ENCODE assay signal across 15 mouse cellular contexts in the genomic region with DNA sequence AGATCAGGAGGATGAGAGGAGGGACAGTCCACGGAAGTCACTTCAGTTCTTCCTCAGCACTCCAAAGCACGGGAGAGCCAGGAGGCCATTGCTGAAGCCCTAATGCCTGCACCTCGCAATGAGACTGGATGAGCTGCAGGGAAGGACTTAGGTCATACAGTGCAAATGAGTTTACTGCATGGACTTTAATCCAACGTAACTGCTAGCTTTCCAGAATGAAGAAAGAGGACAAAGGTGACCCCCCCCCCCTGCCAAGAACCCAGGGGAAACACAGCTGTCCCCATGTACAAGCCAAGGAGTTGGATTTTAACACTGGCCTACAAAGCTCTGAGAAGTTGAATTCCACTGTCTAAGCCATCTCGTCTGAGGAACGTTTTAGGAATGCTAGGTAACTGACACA. TPM values are rescaled to one million over a fixed set of nuclear protein-coding genes. Genes with fewer than 3 reads are reported as not detected.
DNase-seq lines count a peak whose midpoint lies in the region; ATAC-seq and TF ChIP-seq lines count a peak whose summit lies in the region.
"Had no signal": no experiment of that assay in that cellular context is flagged by ENCODE, and none has a peak within 500 bp of the region (broad histone marks: within the 10 kb centered on the region; RNA-seq: fewer than 3 reads in every experiment).

No protein-coding gene starts in this region.

- H3K9me3 ChIP-seq in heart, embryonic 10.5 days = no peaks in the 10 kb centered on the region
- no peaks in the 10 kb centered on the region for H3K9me3 ChIP-seq in stomach, embryonic 15.5 days
- no peaks in the 10 kb centered on the region for H3K9me3 ChIP-seq in stomach, postnatal 0 days (ENCODE audit: control insufficient read depth, low read length)
- no peaks in the 10 kb centered on the region for H3K9me3 ChIP-seq in forebrain, embryonic 16.5 days (ENCODE audit: control insufficient read depth, low read length)
- H3K9me3 ChIP-seq in forebrain, embryonic 10.5 days = no peaks in the 10 kb centered on the region
- H3K9me3 ChIP-seq: forebrain, embryonic 13.5 days; heart, embryonic 13.5 days; hindbrain, embryonic 13.5 days; megakaryocyte, embryonic 14.5 days; neural tube, embryonic 13.5 days had no signal

- peaks cover 34% of the 10 kb centered on the region for H3K36me3 ChIP-seq in heart, embryonic 10.5 days
- H3K36me3 ChIP-seq in stomach, embryonic 15.5 days = peaks cover 13% of the 10 kb centered on the region; the same call in 1 of the 2 replicates
- peaks cover 2% of the 10 kb centered on the region; the same call in 1 of the 2 replicates for H3K36me3 ChIP-seq in stomach, postnatal 0 days (ENCODE audit: control insufficient read depth, insufficient read depth, low read length)
- 0 out of 2 replicates have a peak, but pooled peaks cover 3% of the 10 kb centered on the region for H3K36me3 ChIP-seq in forebrain, embryonic 16.5 days (ENCODE audit: control insufficient read depth, insufficient read depth)
- H3K36me3 ChIP-seq in forebrain, embryonic 10.5 days (replicated peaks) = peaks cover 46% of the 10 kb centered on the region

- no peak overlapping the region for H3K9ac ChIP-seq in stomach, embryonic 15.5 days
- H3K9ac ChIP-seq in stomach, postnatal 0 days (ENCODE audit: low read length) = no peak overlapping the region
- no peak overlapping the region for H3K9ac ChIP-seq in forebrain, embryonic 16.5 days (replicated peaks; ENCODE audit: low read depth, low read length)
- H3K9ac ChIP-seq: forebrain, embryonic 13.5 days; heart, embryonic 13.5 days; hindbrain, embryonic 13.5 days; neural tube, embryonic 13.5 days had no signal

- intact Hi-C loops in heart, postnatal 36 days (cut with DNase I) = no loop called here

- H3K4me2 ChIP-seq in stomach, embryonic 15.5 days = no peak overlapping the region
- H3K4me2 ChIP-seq in stomach, postnatal 0 days (replicated peaks; ENCODE audit: low read depth) = no peak overlapping the region
- no peak overlapping the region for H3K4me2 ChIP-seq in forebrain, embryonic 16.5 days (ENCODE audit: low read length)
- H3K4me2 ChIP-seq: forebrain, embryonic 13.5 days; heart, embryonic 13.5 days; hindbrain, embryonic 13.5 days; neural tube, embryonic 13.5 days had no signal

- WGBS in heart, embryonic 10.5 days = 62% methylated on average over 6 of the region's 6 CpGs
- WGBS in stomach, embryonic 15.5 days = 66% methylated on average over 6 of the region's 6 CpGs
- 61% methylated on average over 6 of the region's 6 CpGs for WGBS in stomach, postnatal 0 days
- 73% methylated on average over 6 of the region's 6 CpGs for WGBS in forebrain, embryonic 16.5 days
- WGBS in forebrain, embryonic 10.5 days = 84% methylated on average over 6 of the region's 6 CpGs

- no peak overlapping the region for H3K4me3 ChIP-seq in heart, embryonic 10.5 days
- H3K4me3 ChIP-seq in stomach, embryonic 15.5 days (replicated peaks) = no peak overlapping the region
- no peak overlapping the region for H3K4me3 ChIP-seq in stomach, postnatal 0 days (ENCODE audit: low read depth, low read length)
- no peak overlapping the region for H3K4me3 ChIP-seq in forebrain, embryonic 16.5 days (replicated peaks; ENCODE audit: low read length)
- no peak overlapping the region for H3K4me3 ChIP-seq in forebrain, embryonic 10.5 days
- H3K4me3 ChIP-seq: forebrain, embryonic 13.5 days; heart, embryonic 13.5 days; hindbrain, embryonic 13.5 days; layer of hippocampus, adult 2 months; megakaryocyte, embryonic 14.5 days; neural tube, embryonic 13.5 days had no signal

- TF ChIP-seq EP300 in stomach, postnatal 0 days (optimal IDR thresholded peaks at IDR 0.05) = no peak

- no peak for DNase-seq in heart, embryonic 10.5 days (ENCODE audit: low spot score)
- DNase-seq in heart, postnatal 36 days = no peak
- DNase-seq in stomach, postnatal 0 days (ENCODE audit: low spot score) = no peak
- DNase-seq in kidney, postnatal 36 days = peak; percentile 63 to 74
- DNase-seq in thymus, postnatal 10 days (ENCODE audit: low spot score in 2 of 2) = no peak
- DNase-seq in forebrain, embryonic 10.5 days (ENCODE audit: extremely low spot score, low spot score) = no peak
- DNase-seq: adrenal gland, postnatal 14 days had no signal

- TF ChIP-seq CTCF in stomach, postnatal 0 days (IDR thresholded peaks at IDR 0.05; ENCODE audit: low read depth) = no peak

- peaks cover 29% of the 10 kb centered on the region for H3K4me1 ChIP-seq in heart, embryonic 10.5 days
- peaks cover 11% of the 10 kb centered on the region; the same call in 1 of the 2 replicates for H3K4me1 ChIP-seq in stomach, embryonic 15.5 days
- H3K4me1 ChIP-seq in stomach, postnatal 0 days (replicated peaks; ENCODE audit: control insufficient read depth, insufficient read depth) = no peaks in the 10 kb centered on the region
- H3K4me1 ChIP-seq in forebrain, embryonic 16.5 days (replicated peaks; ENCODE audit: control insufficient read depth, insufficient read depth, low read length) = no peaks in the 10 kb centered on the region
- peaks cover 7% of the 10 kb centered on the region for H3K4me1 ChIP-seq in forebrain, embryonic 10.5 days
- H3K4me1 ChIP-seq: forebrain, embryonic 13.5 days had no signal

- peak overlapping the region; percentile 36; the same call in 1 of the 2 replicates for H3K27ac ChIP-seq in heart, embryonic 10.5 days
- H3K27ac ChIP-seq in stomach, embryonic 15.5 days = 0 out of 2 replicates have a peak overlapping the region, but pooled peaks have one; percentile 35
- no peak overlapping the region for H3K27ac ChIP-seq in stomach, postnatal 0 days (replicated peaks)
- H3K27ac ChIP-seq in forebrain, embryonic 16.5 days (ENCODE audit: low read length) = no peak overlapping the region
- no peak overlapping the region for H3K27ac ChIP-seq in forebrain, embryonic 10.5 days
- H3K27ac ChIP-seq: forebrain, embryonic 13.5 days; heart, embryonic 13.5 days; hindbrain, embryonic 13.5 days; layer of hippocampus, adult 2 months; neural tube, embryonic 13.5 days had no signal

- peak; percentile 33; the same call in 1 of the 2 replicates for ATAC-seq in stomach, embryonic 15.5 days (ENCODE audit: insufficient read depth, low FRiP score, low read depth)
- no peak for ATAC-seq in stomach, postnatal 0 days (ENCODE audit: low FRiP score, low TSS enrichment)
- ATAC-seq in forebrain, embryonic 16.5 days = no peak
- ATAC-seq: forebrain, embryonic 13.5 days had no signal

- no peaks in the 10 kb centered on the region for H3K27me3 ChIP-seq in heart, embryonic 10.5 days (ENCODE audit: insufficient read depth, poor library complexity, severe bottlenecking)
- H3K27me3 ChIP-seq in stomach, embryonic 15.5 days (replicated peaks) = no peaks in the 10 kb centered on the region
- no peaks in the 10 kb centered on the region for H3K27me3 ChIP-seq in stomach, postnatal 0 days (ENCODE audit: control insufficient read depth, insufficient read depth, low read length)
- H3K27me3 ChIP-seq in forebrain, embryonic 16.5 days (replicated peaks; ENCODE audit: control insufficient read depth, insufficient read depth, low read length) = no peaks in the 10 kb centered on the region
- no peaks in the 10 kb centered on the region for H3K27me3 ChIP-seq in forebrain, embryonic 10.5 days (ENCODE audit: poor library complexity, severe bottlenecking)
- H3K27me3 ChIP-seq: forebrain, embryonic 13.5 days; heart, embryonic 13.5 days; hindbrain, embryonic 13.5 days; megakaryocyte, embryonic 14.5 days; neural tube, embryonic 13.5 days had no signal

RNA-seq across cellular contexts. Expression of a gene that starts 16.6 kb away (rescaled TPM):
- polyA plus RNA-seq in heart, embryonic 10.5 days (2016; fragmentation: Nextera tagmentation; extraction: Ambion mirVana) = 43.7 and 44.9 TPM in 2 replicates
- 10 to 100 TPM; 70.5 to 81.7 TPM for total RNA-seq in heart, postnatal 36 days (2021)
- polyA plus RNA-seq in stomach, embryonic 15.5 days (2015; fragmentation: Nextera tagmentation; extraction: Ambion mirVana) = 37.7 and 39.6 TPM in 2 replicates
- 27.2 and 28.7 TPM in 2 replicates for polyA plus RNA-seq in stomach, postnatal 0 days (2015; fragmentation: Nextera tagmentation; extraction: Ambion mirVana)
- 40.2 and 46.7 TPM in 2 replicates for polyA plus RNA-seq in forebrain, embryonic 16.5 days (2015; fragmentation: Nextera tagmentation; extraction: Ambion mirVana)
- 34.6 and 36.3 TPM in 2 replicates for polyA plus RNA-seq in forebrain, embryonic 10.5 days (2016; fragmentation: Nextera tagmentation; extraction: Ambion mirVana)

Comparison
In these comparisons a context has a peak if more than half of its experiments do, and no peak if none do; other contexts are left out.
1. H3K27ac ChIP-seq: peak in heart, embryonic 10.5 days (single experiment) and stomach, embryonic 15.5 days (single experiment); none in stomach, postnatal 0 days (single experiment), forebrain, embryonic 16.5 days (single experiment) and forebrain, embryonic 10.5 days (single experiment).
2. DNase-seq: peak in kidney, postnatal 36 days (2 of 2); none in heart, embryonic 10.5 days (single experiment), heart, postnatal 36 days (0 of 2), stomach, postnatal 0 days (single experiment), thymus, postnatal 10 days (0 of 2) and forebrain, embryonic 10.5 days (single experiment).